Mouse (Mus musculus): ENCODE data around the gene Olfr324. TPM values are rescaled to one million over a fixed set of nuclear protein-coding genes. Genes with fewer than 3 reads are reported as not detected.

Olfr324 gene
- polyA plus RNA-seq, 1 experiment, result not detected

GRCm38 (mm10) chr11:58626146-58626545 is 31.2 kb downstream of the Olfr324 start:
- H3K4me1 ChIP-seq (ENCODE audit: control insufficient read depth, insufficient read depth, insufficient read length, low read length), result peaks cover 9% of the 10 kb centered on the region; the same call in 1 of the 2 replicates
- H3K36me3 ChIP-seq (ENCODE audit: control insufficient read depth, insufficient read depth, low read length), result no peaks in the 10 kb centered on the region
- WGBS, result 39% methylated on average over 4 of the region's 4 CpGs
- H3K4me3 ChIP-seq (ENCODE audit: low read depth, low read length), result no peak overlapping the region
- H3K27me3 ChIP-seq (ENCODE audit: control insufficient read depth, insufficient read depth, low read length), result no peaks in the 10 kb centered on the region
- H3K27ac ChIP-seq (ENCODE audit: insufficient read depth, low read depth, low read length), result no peak overlapping the region
- TF ChIP-seq POLR2A (IDR thresholded peaks at IDR 0.05; ENCODE audit: low read depth, low read length), result no peak
- no peak for TF ChIP-seq CTCF (IDR thresholded peaks at IDR 0.05; ENCODE audit: extremely low read depth, insufficient read length, insufficient replicate concordance, low read depth, low read length)

GRCm38 (mm10) chr11:58630401-58630800 is 35.5 kb downstream of the Olfr324 start, which contains the start of gene Olfr323:
Gene Olfr323 (minus strand): TSS chr11:58630501.
- Histone ChIP-seq H3K4me3 (ENCODE audit: low read depth, low read length) (no peak within 1 kb of the TSS), H3K4me1 (ENCODE audit: control insufficient read depth, insufficient read depth, insufficient read length, low read length) (peaks cover 18% of the 10 kb centered on the region; the same call in 1 of the 2 replicates), H3K27ac (ENCODE audit: insufficient read depth, low read depth, low read length) (no peak within 1 kb of the TSS), H3K36me3 (ENCODE audit: control insufficient read depth, insufficient read depth, low read length) (no peaks in the 10 kb centered on the region), H3K27me3 (ENCODE audit: control insufficient read depth, insufficient read depth, low read length) (no peaks in the 10 kb centered on the region)
- TF ChIP-seq POLR2A (IDR thresholded peaks at IDR 0.05; ENCODE audit: low read depth, low read length), result no peak
- TF ChIP-seq CTCF (IDR thresholded peaks at IDR 0.05; ENCODE audit: extremely low read depth, insufficient read length, insufficient replicate concordance, low read depth, low read length), result no peak
- 43% methylated on average over 5 of the region's 5 CpGs for WGBS

- Histone ChIP-seq H3K27me3 (ENCODE audit: control insufficient read depth, insufficient read depth, low read length) (no peaks in the 10 kb centered on the region), H3K4me3 (ENCODE audit: low read depth, low read length) (no peak overlapping the region), H3K4me1 (ENCODE audit: control insufficient read depth, insufficient read depth, insufficient read length, low read length) (peaks cover 13% of the 10 kb centered on the region; the same call in 1 of the 2 replicates), H3K27ac (ENCODE audit: insufficient read depth, low read depth, low read length) (peak overlapping the region; percentile 61; the same call in 1 of the 2 replicates), H3K36me3 (ENCODE audit: control insufficient read depth, insufficient read depth, low read length) (no peaks in the 10 kb centered on the region)
- TF ChIP-seq CTCF (IDR thresholded peaks at IDR 0.05; ENCODE audit: extremely low read depth, insufficient read length, insufficient replicate concordance, low read depth, low read length) (no peak), POLR2A (IDR thresholded peaks at IDR 0.05; ENCODE audit: low read depth, low read length) (no peak)
- 25% methylated on average over 4 of the region's 4 CpGs for WGBS
Measured at GRCm38 (mm10) chr11:58634878-58635277, 40.0 kb downstream of the Olfr324 start.

- H3K27me3 ChIP-seq (ENCODE audit: control insufficient read depth, insufficient read depth, low read length), result peaks cover 6% of the 10 kb centered on the region
- WGBS, result 11% methylated on average over 4 of the region's 4 CpGs
- peak; percentile 85 for TF ChIP-seq CTCF (IDR thresholded peaks at IDR 0.05; ENCODE audit: extremely low read depth, insufficient read length, insufficient replicate concordance, low read depth, low read length)
- no peak; the same call in 1 of the 2 replicates for TF ChIP-seq POLR2A (IDR thresholded peaks at IDR 0.05; ENCODE audit: low read depth, low read length)
Measured at GRCm38 (mm10) chr11:58636376-58636977, 41.6 kb downstream of the Olfr324 start.

GRCm38 (mm10) chr11:58638176-58638701 is 43.3 kb downstream of the Olfr324 start:
- peaks cover 6% of the 10 kb centered on the region for H3K27me3 ChIP-seq (ENCODE audit: control insufficient read depth, insufficient read depth, low read length)
- 24% methylated on average over 7 of the region's 7 CpGs for WGBS
- TF ChIP-seq CTCF (IDR thresholded peaks at IDR 0.05; ENCODE audit: extremely low read depth, insufficient read length, insufficient replicate concordance, low read depth, low read length), result no peak
- no peak for TF ChIP-seq POLR2A (IDR thresholded peaks at IDR 0.05; ENCODE audit: low read depth, low read length)

More at GRCm38 (mm10) chr11:58636376-58636977, 41.6 kb downstream of the Olfr324 start:
- Histone ChIP-seq H3K4me1 (ENCODE audit: control insufficient read depth, insufficient read depth, insufficient read length, low read length) (peaks cover 15% of the 10 kb centered on the region), H3K36me3 (ENCODE audit: control insufficient read depth, insufficient read depth, low read length) (no peaks in the 10 kb centered on the region), H3K27ac (ENCODE audit: insufficient read depth, low read depth, low read length) (no peak overlapping the region), H3K4me3 (ENCODE audit: low read depth, low read length) (no peak overlapping the region)

GRCm38 (mm10) chr11:58640272-58640867 is 45.5 kb downstream of the Olfr324 start, which contains the start of gene Trim58:
Gene Trim58 (plus strand): TSS chr11:58640465.
- Histone ChIP-seq H3K36me3 (ENCODE audit: control insufficient read depth, insufficient read depth, low read length) (no peaks in the 10 kb centered on the region), H3K4me1 (ENCODE audit: control insufficient read depth, insufficient read depth, insufficient read length, low read length) (peaks cover 6% of the 10 kb centered on the region), H3K27ac (ENCODE audit: insufficient read depth, low read depth, low read length) (no peak within 1 kb of the TSS), H3K4me3 (ENCODE audit: low read depth, low read length) (peak within 1 kb of the TSS; percentile 27), H3K27me3 (ENCODE audit: control insufficient read depth, insufficient read depth, low read length) (peaks cover 6% of the 10 kb centered on the region)
- TF ChIP-seq CTCF (IDR thresholded peaks at IDR 0.05; ENCODE audit: extremely low read depth, insufficient read length, insufficient replicate concordance, low read depth, low read length) (no peak), POLR2A (IDR thresholded peaks at IDR 0.05; ENCODE audit: low read depth, low read length) (no peak)
- 2% methylated on average over 34 of the region's 34 CpGs for WGBS

More at GRCm38 (mm10) chr11:58638176-58638701, 43.3 kb downstream of the Olfr324 start:
- H3K36me3 ChIP-seq (ENCODE audit: control insufficient read depth, insufficient read depth, low read length), result no peaks in the 10 kb centered on the region
- no peak overlapping the region for H3K4me3 ChIP-seq (ENCODE audit: low read depth, low read length)
- H3K27ac ChIP-seq (ENCODE audit: insufficient read depth, low read depth, low read length), result no peak overlapping the region
- peaks cover 8% of the 10 kb centered on the region for H3K4me1 ChIP-seq (ENCODE audit: control insufficient read depth, insufficient read depth, insufficient read length, low read length)

GRCm38 (mm10) chr11:58641057-58641456 is 46.1 kb downstream of the Olfr324 start:
- Histone ChIP-seq H3K36me3 (ENCODE audit: control insufficient read depth, insufficient read depth, low read length) (no peaks in the 10 kb centered on the region), H3K27me3 (ENCODE audit: control insufficient read depth, insufficient read depth, low read length) (peaks cover 6% of the 10 kb centered on the region), H3K4me1 (ENCODE audit: control insufficient read depth, insufficient read depth, insufficient read length, low read length) (peaks cover 6% of the 10 kb centered on the region), H3K27ac (ENCODE audit: insufficient read depth, low read depth, low read length) (no peak overlapping the region), H3K4me3 (ENCODE audit: low read depth, low read length) (no peak overlapping the region)
- TF ChIP-seq POLR2A (IDR thresholded peaks at IDR 0.05; ENCODE audit: low read depth, low read length) (no peak), CTCF (IDR thresholded peaks at IDR 0.05; ENCODE audit: extremely low read depth, insufficient read length, insufficient replicate concordance, low read depth, low read length) (no peak)
- WGBS, result 59% methylated on average over 14 of the region's 14 CpGs

All from small intestine, adult 2 months (tissue).